Mouse (Mus musculus) hindbrain, embryonic 13.5 days (tissue): ENCODE data around the gene Adipoq. TPM values are rescaled to one million over a fixed set of nuclear protein-coding genes. Genes with fewer than 3 reads are reported as not detected.

Experiments
- ATAC-seq: fragments of 200-750 bp; cut with Nextera tagmentation; 2 replicates; pipeline ENCODE4 v1.8.0; 2017; ENCODE audit warnings: moderate TSS enrichment; ENCODE audit not compliant: low FRiP score
- H3K27ac ChIP-seq: fragments of 300-500 bp; sonication (generic); 2 replicates; pipeline ENCODE4 v1.5.1; 2015; ENCODE audit warnings: inconsistent platforms, mild to moderate bottlenecking, moderate library complexity
- H3K27me3 ChIP-seq: fragments of 300-500 bp; sonication (generic); 2 replicates; pipeline ENCODE4 v1.6.1; 2015; ENCODE audit warnings: mild to moderate bottlenecking, inconsistent platforms
- H3K36me3 ChIP-seq: fragments of 300-500 bp; sonication (generic); 2 replicates; pipeline ENCODE4 v1.6.1; 2015; ENCODE audit warnings: mild to moderate bottlenecking, inconsistent platforms
- H3K4me1 ChIP-seq: fragments of 300-500 bp; sonication (generic); replicated peaks from 2 replicates; pipeline ENCODE4 v1.6.1; 2015; ENCODE audit warnings: inconsistent platforms
- H3K4me2 ChIP-seq: fragments of 300-500 bp; sonication (generic); 2 replicates; pipeline ENCODE4 v1.6.1; 2015; ENCODE audit warnings: inconsistent platforms, mild to moderate bottlenecking, moderate library complexity
- H3K4me3 ChIP-seq: fragments of 300-500 bp; sonication (generic); 2 replicates; pipeline ENCODE4 v1.5.1; 2015; ENCODE audit warnings: mild to moderate bottlenecking, inconsistent platforms
- H3K9ac ChIP-seq: fragments of 300-500 bp; sonication (generic); 2 replicates; pipeline ENCODE4 v1.6.1; 2015; ENCODE audit warnings: mild to moderate bottlenecking, inconsistent platforms
- H3K9me3 ChIP-seq: fragments of 300-500 bp; sonication (generic); 2 replicates; pipeline ENCODE4 v1.6.1; 2016; ENCODE audit warnings: inconsistent platforms
- WGBS: fragments of 180-500 bp; shearing (Covaris S2); methylation state at CpG from one replicate; pipeline ENCODE4 v1.1.7; 2015; 5-methylcytosine and 5-hydroxymethylcytosine counted together
- polyA plus RNA-seq: library from polyadenylated mRNA; unstranded; fragments of >200 nt; fragmentation: Nextera tagmentation; extraction: Ambion mirVana; gene quantifications from 2 replicates; pipeline ENCODE4 v1.2.1, GENCODE M21; 2015

Gene Adipoq
- polyA plus RNA-seq, 1 experiment from 2014 or later, result not detected

GRCm38 (mm10) chr16:23149396-23149795 is 3.1 kb downstream of the Adipoq start:
- H3K4me2 ChIP-seq, result no peak overlapping the region
- no peak for ATAC-seq
- no peaks in the 10 kb centered on the region for H3K9me3 ChIP-seq
- no peaks in the 10 kb centered on the region for H3K27me3 ChIP-seq
- no peaks in the 10 kb centered on the region for H3K36me3 ChIP-seq
- H3K4me1 ChIP-seq, result no peaks in the 10 kb centered on the region
- 90% methylated on average over 8 of the region's 8 CpGs for WGBS
- H3K9ac ChIP-seq, result no peak overlapping the region
- no peak overlapping the region for H3K4me3 ChIP-seq
- no peak overlapping the region for H3K27ac ChIP-seq

DNA sequence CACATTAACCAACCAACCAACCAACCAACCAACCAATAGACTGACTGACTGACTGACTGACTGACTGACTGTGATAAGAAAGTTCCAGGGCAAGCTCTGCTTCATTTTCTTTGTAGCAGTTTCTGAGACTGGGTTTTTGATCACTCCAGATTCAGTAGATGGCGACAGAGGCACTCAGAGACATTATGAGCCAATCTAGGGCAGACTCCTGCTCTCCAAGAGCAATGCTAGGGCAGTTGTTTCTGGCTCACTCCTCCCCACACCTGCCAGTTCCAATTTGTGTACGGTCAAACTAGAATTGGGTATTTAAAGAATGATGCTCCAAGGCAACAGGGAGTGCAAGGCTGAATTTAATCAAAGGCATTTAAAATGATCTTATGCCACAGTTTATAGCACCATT is 5.1 kb downstream of the Adipoq start:
- H3K27me3 ChIP-seq, result no peaks in the 10 kb centered on the region
- H3K36me3 ChIP-seq, result no peaks in the 10 kb centered on the region
- ATAC-seq, result no peak
- H3K9ac ChIP-seq, result no peak overlapping the region
- 33% methylated on average over 2 of the region's 2 CpGs for WGBS
- no peaks in the 10 kb centered on the region for H3K9me3 ChIP-seq
- no peaks in the 10 kb centered on the region for H3K4me1 ChIP-seq
- H3K4me3 ChIP-seq, result no peak overlapping the region
- no peak overlapping the region for H3K27ac ChIP-seq
- H3K4me2 ChIP-seq, result no peak overlapping the region

GRCm38 (mm10) chr16:23154261-23154660 is 7.9 kb downstream of the Adipoq start:
- no peak overlapping the region for H3K4me2 ChIP-seq
- no peaks in the 10 kb centered on the region for H3K36me3 ChIP-seq
- H3K9me3 ChIP-seq, result no peaks in the 10 kb centered on the region
- no peak overlapping the region for H3K27ac ChIP-seq
- H3K4me1 ChIP-seq, result no peaks in the 10 kb centered on the region
- 83% methylated on average over 5 of the region's 5 CpGs for WGBS
- no peak overlapping the region for H3K4me3 ChIP-seq
- no peak for ATAC-seq
- no peaks in the 10 kb centered on the region for H3K27me3 ChIP-seq
- H3K9ac ChIP-seq, result no peak overlapping the region

DNA sequence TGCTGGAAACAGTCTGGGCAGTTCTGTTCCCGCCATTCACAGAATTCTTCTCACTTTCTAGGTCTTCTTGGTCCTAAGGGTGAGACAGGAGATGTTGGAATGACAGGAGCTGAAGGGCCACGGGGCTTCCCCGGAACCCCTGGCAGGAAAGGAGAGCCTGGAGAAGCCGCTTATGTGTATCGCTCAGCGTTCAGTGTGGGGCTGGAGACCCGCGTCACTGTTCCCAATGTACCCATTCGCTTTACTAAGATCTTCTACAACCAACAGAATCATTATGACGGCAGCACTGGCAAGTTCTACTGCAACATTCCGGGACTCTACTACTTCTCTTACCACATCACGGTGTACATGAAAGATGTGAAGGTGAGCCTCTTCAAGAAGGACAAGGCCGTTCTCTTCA is 10.7 kb downstream of the Adipoq start:
- Histone ChIP-seq H3K4me2 (no peak overlapping the region), H3K27me3 (no peaks in the 10 kb centered on the region), H3K36me3 (no peaks in the 10 kb centered on the region), H3K4me1 (no peaks in the 10 kb centered on the region), H3K9ac (no peak overlapping the region), H3K9me3 (no peaks in the 10 kb centered on the region), H3K4me3 (no peak overlapping the region), H3K27ac (no peak overlapping the region)
- 95% methylated on average over 13 of the region's 13 CpGs for WGBS
- ATAC-seq, result no peak

- no peaks in the 10 kb centered on the region for H3K4me1 ChIP-seq
- 96% methylated on average over 7 of the region's 7 CpGs for WGBS
- H3K4me2 ChIP-seq, result no peak overlapping the region
- H3K4me3 ChIP-seq, result no peak overlapping the region
- no peak overlapping the region for H3K27ac ChIP-seq
- no peak overlapping the region for H3K9ac ChIP-seq
- H3K36me3 ChIP-seq, result no peaks in the 10 kb centered on the region
- H3K27me3 ChIP-seq, result no peaks in the 10 kb centered on the region
- H3K9me3 ChIP-seq, result no peaks in the 10 kb centered on the region
- no peak for ATAC-seq
Observed at GRCm38 (mm10) chr16:23158292-23158691, 12.0 kb downstream of the Adipoq start.

- 70% methylated on average over 2 of the region's 2 CpGs for WGBS
- no peak for ATAC-seq
- H3K9ac ChIP-seq, result no peak overlapping the region
- no peaks in the 10 kb centered on the region for H3K9me3 ChIP-seq
- H3K36me3 ChIP-seq, result no peaks in the 10 kb centered on the region
- no peak overlapping the region for H3K4me2 ChIP-seq
- H3K4me3 ChIP-seq, result no peak overlapping the region
- H3K27me3 ChIP-seq, result no peaks in the 10 kb centered on the region
- H3K4me1 ChIP-seq, result no peaks in the 10 kb centered on the region
- no peak overlapping the region for H3K27ac ChIP-seq
Observed at GRCm38 (mm10) chr16:23158957-23159356, 12.6 kb downstream of the Adipoq start.

- Histone ChIP-seq H3K9me3 (no peaks in the 10 kb centered on the region), H3K27me3 (no peaks in the 10 kb centered on the region), H3K4me3 (no peak overlapping the region), H3K4me2 (no peak overlapping the region), H3K27ac (no peak overlapping the region), H3K9ac (no peak overlapping the region), H3K36me3 (no peaks in the 10 kb centered on the region), H3K4me1 (no peaks in the 10 kb centered on the region)
- 65% methylated on average over 2 of the region's 2 CpGs for WGBS
- ATAC-seq, result no peak
Observed at GRCm38 (mm10) chr16:23159749-23160148, 13.4 kb downstream of the Adipoq start.

DNA sequence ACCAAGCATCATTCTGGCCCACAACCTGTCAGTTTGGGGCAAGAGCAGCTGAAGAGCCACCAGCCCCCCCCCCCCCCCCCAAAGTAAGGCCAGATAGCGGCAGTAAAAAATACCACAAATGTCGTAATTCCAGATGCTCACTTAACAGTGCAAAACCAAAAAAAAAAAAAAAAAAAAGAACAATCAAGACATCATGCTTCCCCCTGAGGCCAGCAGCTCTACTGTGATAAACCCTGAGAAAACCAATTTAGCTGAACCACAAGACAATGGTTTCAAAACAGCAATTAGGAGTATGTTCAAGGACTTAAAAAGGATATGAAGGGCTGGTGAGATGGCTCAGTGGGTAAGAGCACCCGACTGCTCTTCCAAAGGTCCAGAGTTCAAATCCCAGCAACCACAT is 15.8 kb downstream of the Adipoq start:
- Histone ChIP-seq H3K4me3 (no peak overlapping the region), H3K4me1 (no peaks in the 10 kb centered on the region), H3K4me2 (no peak overlapping the region), H3K27ac (no peak overlapping the region), H3K36me3 (no peaks in the 10 kb centered on the region), H3K9ac (no peak overlapping the region), H3K27me3 (no peaks in the 10 kb centered on the region), H3K9me3 (no peaks in the 10 kb centered on the region)
- no peak for ATAC-seq
- WGBS, result 92% methylated on average over 3 of the region's 3 CpGs

DNA sequence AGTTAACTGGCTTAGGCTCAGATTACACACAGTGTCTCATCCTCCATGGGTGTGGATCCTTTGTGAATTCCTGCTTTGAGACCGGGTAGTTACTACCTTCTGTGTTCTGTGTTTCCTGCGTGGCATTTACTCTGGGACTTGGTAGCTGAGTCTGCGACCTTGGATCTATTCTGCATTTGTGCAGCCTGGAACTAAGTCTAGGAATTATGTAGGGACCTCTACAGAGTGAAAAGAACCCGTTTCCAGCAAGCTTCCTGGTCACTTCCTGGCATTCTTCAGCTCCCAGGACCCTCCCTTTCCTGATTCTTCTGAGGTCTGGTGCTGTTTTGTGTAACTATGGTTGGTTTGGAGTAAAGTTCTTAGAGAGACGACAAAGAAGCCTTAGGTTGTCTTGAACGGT is 18.1 kb downstream of the Adipoq start:
- H3K9ac ChIP-seq, result no peak overlapping the region
- no peak for ATAC-seq
- H3K4me3 ChIP-seq, result no peak overlapping the region
- 73% methylated on average over 6 of the region's 6 CpGs for WGBS
- no peaks in the 10 kb centered on the region for H3K4me1 ChIP-seq
- no peaks in the 10 kb centered on the region for H3K27me3 ChIP-seq
- H3K36me3 ChIP-seq, result no peaks in the 10 kb centered on the region
- H3K27ac ChIP-seq, result no peak overlapping the region
- H3K4me2 ChIP-seq, result no peak overlapping the region
- H3K9me3 ChIP-seq, result no peaks in the 10 kb centered on the region

GRCm38 (mm10) chr16:23165441-23165840 is 19.1 kb downstream of the Adipoq start:
- Histone ChIP-seq H3K4me3 (no peak overlapping the region), H3K36me3 (no peaks in the 10 kb centered on the region), H3K27me3 (no peaks in the 10 kb centered on the region), H3K9ac (no peak overlapping the region), H3K27ac (no peak overlapping the region), H3K9me3 (no peaks in the 10 kb centered on the region), H3K4me2 (no peak overlapping the region), H3K4me1 (no peaks in the 10 kb centered on the region)
- ATAC-seq, result no peak
- 77% methylated on average over 9 of the region's 9 CpGs for WGBS

GRCm38 (mm10) chr16:23166646-23167045 is 20.3 kb downstream of the Adipoq start:
- 95% methylated on average over 1 of the region's 1 CpGs for WGBS
- Histone ChIP-seq H3K27me3 (no peaks in the 10 kb centered on the region), H3K4me1 (no peaks in the 10 kb centered on the region), H3K4me3 (no peak overlapping the region), H3K4me2 (no peak overlapping the region), H3K9ac (no peak overlapping the region), H3K9me3 (no peaks in the 10 kb centered on the region), H3K36me3 (no peaks in the 10 kb centered on the region), H3K27ac (no peak overlapping the region)
- no peak for ATAC-seq

- Histone ChIP-seq H3K27ac (no peak overlapping the region), H3K4me3 (no peak overlapping the region), H3K9ac (no peak overlapping the region), H3K4me2 (no peak overlapping the region), H3K36me3 (no peaks in the 10 kb centered on the region), H3K9me3 (no peaks in the 10 kb centered on the region), H3K27me3 (no peaks in the 10 kb centered on the region), H3K4me1 (no peaks in the 10 kb centered on the region)
- 81% methylated on average over 5 of the region's 5 CpGs for WGBS
- no peak for ATAC-seq
Observed at GRCm38 (mm10) chr16:23167079-23167478, 20.7 kb downstream of the Adipoq start.

DNA sequence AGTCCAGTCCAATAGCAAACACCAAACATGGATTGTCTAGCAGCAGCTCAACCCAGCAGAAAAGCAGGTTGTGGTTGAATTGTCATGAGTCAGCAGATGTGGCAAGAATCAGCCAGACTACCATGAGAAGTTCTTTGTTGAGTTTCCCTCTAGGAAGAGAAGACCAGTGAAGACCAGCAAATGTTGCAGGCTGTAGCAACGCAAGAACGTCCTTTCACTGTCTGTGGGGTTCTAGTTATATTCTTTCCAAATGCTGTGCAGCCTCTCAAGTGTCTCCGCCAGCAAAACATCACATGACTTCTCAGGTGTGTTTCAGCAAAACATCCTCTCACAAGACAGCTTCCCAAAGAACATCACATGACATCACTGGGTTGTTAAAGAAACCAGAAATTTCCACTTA is 24.5 kb downstream of the Adipoq start:
- no peaks in the 10 kb centered on the region for H3K4me1 ChIP-seq
- no peaks in the 10 kb centered on the region for H3K36me3 ChIP-seq
- H3K27ac ChIP-seq, result no peak overlapping the region
- H3K4me2 ChIP-seq, result no peak overlapping the region
- no peaks in the 10 kb centered on the region for H3K27me3 ChIP-seq
- H3K9me3 ChIP-seq, result 0 out of 2 replicates have a peak, but pooled peaks cover 8% of the 10 kb centered on the region
- 89% methylated on average over 3 of the region's 3 CpGs for WGBS
- no peak for ATAC-seq
- H3K4me3 ChIP-seq, result no peak overlapping the region
- no peak overlapping the region for H3K9ac ChIP-seq

DNA sequence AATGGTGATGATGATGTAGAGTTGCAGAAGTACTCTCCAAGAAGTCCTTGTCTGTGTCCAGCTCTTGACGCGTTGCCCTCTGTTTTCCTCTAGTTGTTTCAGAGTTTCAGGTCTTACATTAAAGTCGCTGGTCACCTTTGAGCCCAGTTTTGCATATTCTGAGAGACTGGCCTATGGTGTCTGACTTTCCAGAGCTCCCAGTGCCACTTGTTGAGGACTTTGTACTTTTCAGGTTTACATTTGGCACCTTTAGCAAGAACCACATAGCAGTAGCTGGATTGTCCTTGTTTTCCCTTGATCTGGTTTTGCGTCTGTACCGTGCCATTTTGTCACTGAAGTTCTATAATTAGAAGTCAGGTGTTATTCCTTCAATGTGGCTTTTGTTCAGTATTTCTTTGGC is 27.6 kb downstream of the Adipoq start:
- no peak overlapping the region for H3K27ac ChIP-seq
- no peak overlapping the region for H3K4me3 ChIP-seq
- no peaks in the 10 kb centered on the region for H3K36me3 ChIP-seq
- no peak overlapping the region for H3K4me2 ChIP-seq
- no peaks in the 10 kb centered on the region for H3K27me3 ChIP-seq
- H3K9me3 ChIP-seq, result 0 out of 2 replicates have a peak, but pooled peaks cover 8% of the 10 kb centered on the region
- 96% methylated on average over 5 of the region's 5 CpGs for WGBS
- H3K9ac ChIP-seq, result no peak overlapping the region
- ATAC-seq, result no peak
- H3K4me1 ChIP-seq, result no peaks in the 10 kb centered on the region
